Mouse (Mus musculus): Measurements from ENCODE around the gene Kntc1. TPM values are rescaled to one million over a fixed set of nuclear protein-coding genes. Genes with fewer than 3 reads are reported as not detected.
"Not testable (repeated sequence)": the region's sequence is repeated elsewhere in the genome, so short reads cannot be mapped to it uniquely, and the experiment has no call there.

Kntc1 gene
- total RNA-seq (2021) = 1 to 10 TPM; 2.2 to 2.8 TPM
- long read RNA-seq, experiment 1, partial matches to known transcripts = 3 of 4 reads
- long read RNA-seq, experiment 1, other reads (novel, unspliced or antisense) = 1 of 4 reads
- long read RNA-seq, experiment 2, partial matches to known transcripts = 2 of 2 reads
- long read RNA-seq, experiment 2, other reads (novel, unspliced or antisense) = 0 of 2 reads

DNA sequence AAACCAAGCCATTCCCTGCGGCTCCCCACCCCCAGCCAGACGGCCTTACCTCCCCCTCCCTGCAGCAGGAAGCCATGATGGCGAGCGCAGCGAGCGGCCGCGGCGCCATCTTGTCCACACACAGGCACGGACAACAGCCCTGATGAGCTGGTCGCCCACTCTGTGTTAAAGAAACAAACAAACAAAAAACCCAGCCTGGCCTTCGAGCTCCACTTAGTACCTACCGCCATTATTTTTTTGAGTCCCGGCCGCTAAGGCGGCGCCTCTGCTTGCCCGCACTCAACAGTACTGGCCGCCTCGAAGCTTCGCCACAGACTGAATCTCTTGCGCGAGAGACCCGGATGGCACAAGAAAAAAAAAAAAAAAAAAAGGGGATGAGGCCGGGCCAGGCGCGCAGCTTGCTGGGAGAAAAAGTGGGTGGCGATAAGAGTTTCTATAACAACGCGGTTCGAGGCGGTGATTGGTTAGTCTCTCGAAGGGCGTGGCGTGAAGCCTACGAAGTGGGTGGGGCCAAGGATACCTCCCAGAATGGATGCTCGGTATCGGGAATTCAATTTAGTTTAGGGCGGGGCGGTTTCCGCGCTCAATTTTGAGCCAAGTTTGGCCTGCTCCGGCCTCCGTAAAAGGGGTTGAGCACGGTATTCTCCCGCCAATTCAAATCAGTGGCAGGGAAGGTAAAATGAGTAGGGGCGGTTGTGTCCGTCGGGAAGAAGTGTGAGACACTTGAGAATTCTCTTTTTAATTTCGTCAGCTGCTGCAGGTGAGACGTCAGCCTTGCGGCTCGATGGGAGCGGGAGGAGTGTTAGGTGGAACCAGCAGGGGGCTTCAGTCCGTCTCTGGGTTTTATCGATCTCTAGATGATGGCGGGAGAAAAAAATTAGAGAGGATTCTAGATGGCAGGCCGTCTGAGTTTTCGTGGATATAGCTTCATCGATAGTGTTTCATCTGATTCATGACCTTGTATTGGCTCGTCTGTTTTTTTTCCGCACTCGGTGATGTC is at the start of gene Kntc1, which contains the start of gene Rsrc2:
Gene Kntc1, plus strand, starts transcription at position 652 of the 1,000 bp plus-strand sequence.
Gene Rsrc2, minus strand, starts transcription at position 350 of the 1,000 bp plus-strand sequence.
- peak within 1 kb of the TSS; percentile 82 for H3K4me3 ChIP-seq
- peak; percentile 98 to 100 for DNase-seq (ENCODE audit: low spot score in 2 of 2)
- H3K27ac ChIP-seq = peak within 1 kb of the TSS; percentile 100
- TF ChIP-seq CTCF (conservative IDR thresholded peaks at IDR 0.05) = peak; percentile 69

- H3K4me3 ChIP-seq = no peak overlapping the region
- DNase-seq (ENCODE audit: low spot score in 2 of 2) = peak in 1 of 2 experiments; percentile 33
- TF ChIP-seq CTCF (conservative IDR thresholded peaks at IDR 0.05) = peak; percentile 47
- peak overlapping the region; percentile 28; the same call in 1 of the 2 replicates for H3K27ac ChIP-seq
These were observed 48.9 kb upstream of the Kntc1 start for GRCm38 (mm10) chr5:123700625-123701024.

DNA sequence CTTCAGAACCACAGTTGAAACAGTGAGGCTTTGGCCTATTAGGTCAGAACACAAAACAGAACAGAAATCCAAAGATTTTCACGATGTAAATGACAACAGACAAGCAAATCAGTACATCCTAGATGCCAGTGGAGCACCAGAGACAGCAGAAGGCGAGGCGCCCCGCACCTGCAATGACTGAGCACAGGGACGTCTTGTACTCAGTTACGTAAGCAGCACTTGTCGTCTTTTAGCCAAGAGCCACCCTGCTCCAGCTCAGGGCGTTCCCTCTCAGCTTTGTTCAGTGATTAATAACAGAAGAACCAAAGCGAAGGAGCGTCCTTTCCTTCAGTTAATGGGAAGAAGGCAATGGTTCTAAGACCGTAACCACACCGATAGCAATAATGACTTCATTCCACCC is 40.9 kb upstream of the Kntc1 start:
- no peak overlapping the region for H3K4me3 ChIP-seq
- TF ChIP-seq CTCF (conservative IDR thresholded peaks at IDR 0.05) = no peak
- peak; percentile 27 to 37 for DNase-seq (ENCODE audit: low spot score in 2 of 2)

DNA sequence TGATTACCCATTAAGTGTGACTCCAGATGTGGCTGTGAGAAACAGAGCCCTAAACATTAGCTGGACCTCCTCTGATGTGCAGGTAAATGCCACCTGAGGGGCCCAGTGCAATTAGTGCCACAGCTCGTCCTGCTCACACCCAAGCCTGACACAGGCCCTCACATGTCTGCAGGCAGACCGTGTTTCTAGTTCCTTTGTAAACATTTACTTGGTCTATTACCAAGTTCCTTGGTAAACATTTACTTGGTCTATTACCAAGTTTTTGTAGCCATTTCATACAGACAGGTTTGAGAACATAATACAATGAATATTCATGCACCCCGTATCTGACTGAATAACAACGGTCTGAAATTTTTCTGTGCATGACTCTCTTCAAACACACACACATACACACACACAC is 39.9 kb upstream of the Kntc1 start:
- no peak for DNase-seq (ENCODE audit: low spot score in 2 of 2)
- TF ChIP-seq CTCF (conservative IDR thresholded peaks at IDR 0.05) = no peak
- Histone ChIP-seq H3K4me3 (no peak overlapping the region), H3K27ac (peak overlapping the region; percentile 32; the same call in 1 of the 2 replicates)

More for the DNA sequence above, 40.9 kb upstream of the Kntc1 start:
- peak overlapping the region; percentile 32; the same call in 1 of the 2 replicates for H3K27ac ChIP-seq

DNA sequence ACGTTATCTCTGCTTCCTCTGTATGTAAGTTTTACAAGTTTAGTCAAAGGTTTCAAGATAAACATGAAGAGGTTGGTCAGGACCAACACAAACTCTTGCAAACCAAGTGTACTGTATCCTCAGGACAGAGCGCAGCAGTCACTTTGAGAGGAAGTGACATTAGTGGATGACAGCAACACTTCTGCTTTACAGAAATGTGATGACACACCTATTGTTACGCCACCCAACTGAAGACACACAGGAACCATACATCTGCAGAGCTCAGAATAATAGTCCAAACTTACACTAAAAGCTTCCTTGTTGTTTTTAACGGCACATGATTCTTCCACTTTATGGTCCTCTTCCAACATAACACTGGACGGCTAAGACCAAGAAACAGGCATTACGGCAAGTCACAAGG is 35.7 kb upstream of the Kntc1 start:
- no peak for TF ChIP-seq CTCF (conservative IDR thresholded peaks at IDR 0.05)
- no peak for DNase-seq (ENCODE audit: low spot score in 2 of 2)
- H3K4me3 ChIP-seq = no peak overlapping the region
- H3K27ac ChIP-seq = no peak overlapping the region

DNA sequence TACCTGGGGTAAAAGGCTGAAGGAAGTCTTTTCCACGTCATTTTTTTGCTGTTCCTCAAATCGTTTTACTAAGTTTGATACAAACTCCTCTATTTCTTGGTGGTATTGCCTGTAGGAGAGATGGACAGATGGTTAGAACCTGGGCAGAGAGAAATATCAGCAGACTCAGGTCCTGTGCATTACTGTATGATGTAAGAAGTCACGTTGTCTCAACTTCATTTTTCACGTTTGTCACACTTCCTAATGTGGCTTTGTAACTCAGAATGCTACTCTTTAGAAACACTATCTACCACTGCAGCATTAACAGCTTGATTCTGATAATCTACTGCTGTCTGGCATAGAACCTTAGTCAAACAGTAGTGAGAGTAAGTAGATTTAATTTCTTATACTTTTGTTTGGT is 34.9 kb upstream of the Kntc1 start:
- no peak overlapping the region for H3K27ac ChIP-seq
- TF ChIP-seq CTCF (conservative IDR thresholded peaks at IDR 0.05) = no peak
- DNase-seq (ENCODE audit: low spot score in 2 of 2) = no peak
- no peak overlapping the region for H3K4me3 ChIP-seq

- peak; percentile 96 to 99 for DNase-seq (ENCODE audit: low spot score in 2 of 2)
- H3K4me3 ChIP-seq = peak within 1 kb of the TSS; percentile 82
- peak within 1 kb of the TSS; percentile 90 for H3K27ac ChIP-seq
- TF ChIP-seq CTCF (conservative IDR thresholded peaks at IDR 0.05) = no peak; the same call in 1 of the 2 replicates
These were observed 28.9 kb upstream of the Kntc1 start, which contains the start of gene Zcchc8 for GRCm38 (mm10) chr5:123720328-123721311. Gene Zcchc8, minus strand, starts transcription at chr5:123721100.

- not testable (repeated sequence) for DNase-seq (ENCODE audit: low spot score in 2 of 2); H3K4me3 ChIP-seq; H3K27ac ChIP-seq
These were observed 25.7 kb upstream of the Kntc1 start for GRCm38 (mm10) chr5:123723816-123724215.

GRCm38 (mm10) chr5:123730981-123731380 is 18.5 kb upstream of the Kntc1 start:
- Histone ChIP-seq H3K27ac (no peak overlapping the region), H3K4me3 (no peak overlapping the region)
- TF ChIP-seq CTCF (conservative IDR thresholded peaks at IDR 0.05) = no peak
- DNase-seq (ENCODE audit: low spot score in 2 of 2) = no peak

- H3K4me3 ChIP-seq = no peak overlapping the region
- no peak overlapping the region for H3K27ac ChIP-seq
- TF ChIP-seq CTCF (conservative IDR thresholded peaks at IDR 0.05) = no peak
- DNase-seq (ENCODE audit: low spot score in 2 of 2) = no peak
These were observed 5.2 kb upstream of the Kntc1 start for GRCm38 (mm10) chr5:123744358-123744757.

- DNase-seq (ENCODE audit: low spot score in 2 of 2) = no peak
- 0 out of 2 replicates have a peak overlapping the region, but pooled peaks have one; percentile 2 for H3K27ac ChIP-seq
- TF ChIP-seq CTCF (conservative IDR thresholded peaks at IDR 0.05) = no peak
- H3K4me3 ChIP-seq = peak overlapping the region; percentile 82
These were observed 3.3 kb upstream of the Kntc1 start for GRCm38 (mm10) chr5:123746253-123746652.

DNA sequence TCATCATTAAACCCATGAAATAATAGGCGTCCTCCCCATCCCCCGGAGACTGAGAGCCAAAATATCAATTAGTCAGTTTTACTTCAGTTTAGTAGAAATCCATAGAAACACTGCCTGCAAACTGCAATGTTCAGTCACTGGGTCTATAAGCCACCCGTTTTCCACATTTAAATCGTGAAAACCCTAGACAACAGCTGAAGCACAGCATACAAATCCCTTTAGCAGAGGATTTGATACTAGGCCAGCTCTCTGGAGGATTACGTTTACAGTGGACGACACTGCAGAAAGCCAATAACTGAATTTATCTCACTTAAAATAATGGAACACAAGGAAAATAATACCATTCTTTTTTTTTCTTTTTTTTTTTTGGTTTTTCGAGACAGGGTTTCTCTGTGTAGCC is 1.9 kb upstream of the Kntc1 start:
- Histone ChIP-seq H3K4me3 (peak overlapping the region; percentile 82), H3K27ac (no peak overlapping the region)
- TF ChIP-seq CTCF (conservative IDR thresholded peaks at IDR 0.05) = no peak
- DNase-seq (ENCODE audit: low spot score in 2 of 2) = no peak

All from layer of hippocampus, adult 2 months (tissue).